Mouse (Mus musculus): ENCODE data around the gene BC049352. TPM values are rescaled to one million over a fixed set of nuclear protein-coding genes. Genes with fewer than 3 reads are reported as not detected.

The BC049352 gene
- not detected in 2 replicates for polyA plus RNA-seq (2012; ENCODE audit: insufficient read depth, insufficient read length, low replicate concordance, missing spikeins)

DNA sequence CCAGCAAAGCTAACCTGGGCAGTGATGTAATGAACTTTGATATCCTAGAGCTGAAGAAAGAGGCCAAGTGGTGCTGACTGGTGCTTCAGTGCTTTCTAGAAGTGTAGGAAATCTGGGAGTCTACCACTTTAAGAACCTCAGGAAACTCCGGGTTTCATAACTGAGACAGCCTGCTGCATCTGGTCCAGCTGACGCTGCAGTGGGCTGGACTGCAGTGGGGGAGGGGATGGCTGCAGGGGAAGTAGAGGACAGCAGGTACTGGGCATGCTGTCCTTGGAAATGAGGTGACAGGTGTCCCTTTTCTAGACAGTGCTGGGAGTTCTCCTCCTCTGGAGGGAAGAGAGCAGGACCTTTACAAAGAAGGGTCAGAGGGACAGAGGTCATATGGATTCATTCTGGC lies at the start of gene BC049352:
Gene BC049352, plus strand, starts transcription at position 238 of the 400 bp plus-strand sequence.
- peaks cover 8% of the 10 kb centered on the region for H3K4me1 ChIP-seq (ENCODE audit: control insufficient read depth, insufficient read depth, low read length)
- H3K4me3 ChIP-seq (ENCODE audit: insufficient read depth, low read depth, low read length), result no peak within 1 kb of the TSS
- WGBS, result 37% methylated on average over 2 of the region's 2 CpGs
- H3K27ac ChIP-seq (ENCODE audit: insufficient read depth, low read depth, low read length), result no peak within 1 kb of the TSS
- TF ChIP-seq POLR2A (IDR thresholded peaks at IDR 0.05; ENCODE audit: insufficient read depth, low read depth, low read length), result no peak
- no peak for TF ChIP-seq CTCF (IDR thresholded peaks at IDR 0.05; ENCODE audit: insufficient read depth, low read depth, low read length)

- no peak for TF ChIP-seq CTCF (IDR thresholded peaks at IDR 0.05; ENCODE audit: insufficient read depth, low read depth, low read length)
- TF ChIP-seq POLR2A (IDR thresholded peaks at IDR 0.05; ENCODE audit: insufficient read depth, low read depth, low read length), result no peak
- Histone ChIP-seq H3K4me1 (ENCODE audit: control insufficient read depth, insufficient read depth, low read length) (peaks cover 9% of the 10 kb centered on the region), H3K27ac (ENCODE audit: insufficient read depth, low read depth, low read length) (no peak overlapping the region), H3K4me3 (ENCODE audit: insufficient read depth, low read depth, low read length) (no peak overlapping the region)
- 31% methylated on average over 5 of the region's 5 CpGs for WGBS
Measured at GRCm38 (mm10) chr9:45133484-45134310, 48.1 kb upstream of the BC049352 start.

DNA sequence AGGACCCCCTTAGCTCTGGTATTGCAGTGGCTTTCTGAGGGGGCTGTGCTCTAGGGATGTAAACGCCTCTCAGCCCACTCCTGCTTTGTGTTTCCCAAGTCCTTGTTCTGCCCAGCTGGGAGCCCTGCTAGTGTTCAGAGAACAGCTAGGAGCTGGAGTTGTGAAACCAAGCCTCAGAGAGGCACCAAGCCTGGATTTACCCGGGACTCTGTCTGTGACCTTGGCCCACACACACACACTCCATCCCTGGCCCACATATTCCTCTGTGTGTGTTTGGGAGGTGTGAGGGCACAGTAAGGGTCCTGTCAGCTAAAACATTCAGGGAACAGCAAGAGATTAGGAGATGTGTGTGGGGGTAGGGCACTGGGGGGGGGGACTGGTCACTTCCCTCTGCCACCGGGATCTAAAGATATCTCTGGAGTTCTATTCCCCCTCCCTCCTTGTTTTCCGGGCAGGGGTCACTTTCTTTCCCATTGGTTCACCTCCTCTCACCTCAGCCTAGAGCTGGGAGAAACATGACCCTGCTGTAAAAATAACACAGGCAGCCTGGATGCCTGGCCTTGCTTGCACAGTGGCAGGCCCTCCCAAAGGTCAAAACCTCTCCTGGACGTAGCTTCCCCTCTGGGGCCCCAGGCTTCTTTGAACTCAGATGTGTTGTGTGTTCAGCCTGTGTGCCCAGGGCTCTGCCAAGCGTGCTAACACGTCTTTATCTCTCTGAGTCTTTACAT lies 45.2 kb upstream of the BC049352 start:
- H3K4me1 ChIP-seq (ENCODE audit: control insufficient read depth, insufficient read depth, low read length), result peaks cover 27% of the 10 kb centered on the region
- 40% methylated on average over 7 of the region's 7 CpGs for WGBS
- no peak overlapping the region for H3K4me3 ChIP-seq (ENCODE audit: insufficient read depth, low read depth, low read length)
- H3K27ac ChIP-seq (ENCODE audit: insufficient read depth, low read depth, low read length), result no peak overlapping the region
- TF ChIP-seq CTCF (IDR thresholded peaks at IDR 0.05; ENCODE audit: insufficient read depth, low read depth, low read length), result no peak
- no peak for TF ChIP-seq POLR2A (IDR thresholded peaks at IDR 0.05; ENCODE audit: insufficient read depth, low read depth, low read length)

DNA sequence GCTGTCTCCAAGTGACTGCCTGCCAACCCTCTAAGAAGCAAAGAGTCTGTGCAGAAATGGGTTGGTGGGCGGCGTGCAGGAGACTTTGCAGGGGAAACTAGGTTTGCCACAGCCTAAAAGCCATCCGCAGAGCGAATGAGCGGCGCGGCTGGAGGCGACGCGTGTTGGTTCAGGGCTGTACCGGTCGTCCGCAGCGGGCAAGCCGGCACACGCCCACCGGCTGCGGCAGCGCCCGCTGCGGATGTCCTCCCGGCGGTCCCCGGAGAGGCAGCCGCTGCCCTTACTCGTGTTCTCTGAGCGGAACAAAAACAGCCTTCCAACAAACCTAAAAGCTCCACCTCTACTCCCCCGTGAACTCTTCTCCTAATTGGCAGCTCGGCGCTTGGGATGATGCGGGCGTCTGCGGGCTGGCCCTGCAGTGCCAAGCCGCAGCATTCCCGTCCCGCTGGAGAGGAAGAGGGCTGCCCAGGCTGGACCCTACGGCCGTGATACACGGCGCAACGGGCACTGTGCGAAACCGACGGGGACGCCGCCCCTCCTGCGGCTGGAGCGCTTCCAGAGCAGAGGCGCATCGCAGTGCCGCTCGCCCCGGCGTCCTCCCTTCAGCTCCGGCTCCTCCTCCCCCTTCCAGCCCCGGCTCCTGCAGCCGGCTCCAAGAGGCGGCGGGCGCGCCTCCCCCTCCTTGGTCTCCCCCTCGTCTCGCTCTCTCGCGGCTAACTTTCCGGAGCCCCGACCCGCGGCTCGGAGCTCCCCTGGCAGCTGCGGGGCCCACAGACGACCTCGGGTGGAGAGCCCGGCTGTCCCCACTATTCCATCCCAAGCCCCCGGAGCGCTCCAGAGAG lies 43.4 kb upstream of the BC049352 start, which contains the start of gene Scn4b:
Gene Scn4b, plus strand, starts transcription at position 205 of the 842 bp plus-strand sequence.
- peak within 1 kb of the TSS; percentile 35 for H3K4me3 ChIP-seq (ENCODE audit: insufficient read depth, low read depth, low read length)

DNA sequence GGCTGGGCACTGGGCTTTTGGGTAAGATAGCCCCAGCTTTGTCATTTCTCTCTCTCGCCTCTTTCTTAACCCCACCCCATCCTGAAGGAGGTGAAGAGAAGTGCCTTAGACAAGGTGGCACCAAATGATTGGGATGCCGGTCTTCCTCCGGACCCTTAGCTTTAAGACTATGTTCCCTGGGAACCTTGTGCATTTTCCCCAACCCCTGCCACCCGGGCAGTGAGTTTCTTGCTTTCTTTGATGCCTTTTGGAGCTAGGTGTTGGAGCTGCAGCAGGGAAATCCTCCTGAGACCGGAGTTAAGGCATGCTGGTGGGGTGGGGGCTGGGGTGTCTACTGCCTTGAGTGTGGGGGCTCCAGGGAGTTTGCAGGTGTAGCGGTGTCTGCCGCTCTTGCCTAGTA lies 42.7 kb upstream of the BC049352 start:
- Histone ChIP-seq H3K27ac (ENCODE audit: insufficient read depth, low read depth, low read length) (no peak overlapping the region), H3K4me1 (ENCODE audit: control insufficient read depth, insufficient read depth, low read length) (peaks cover 28% of the 10 kb centered on the region), H3K4me3 (ENCODE audit: insufficient read depth, low read depth, low read length) (peak overlapping the region; percentile 35)
- TF ChIP-seq POLR2A (IDR thresholded peaks at IDR 0.05; ENCODE audit: insufficient read depth, low read depth, low read length) (no peak), CTCF (IDR thresholded peaks at IDR 0.05; ENCODE audit: insufficient read depth, low read depth, low read length) (no peak)
- 11% methylated on average over 7 of the region's 7 CpGs for WGBS

More for the DNA sequence above, 43.4 kb upstream of the BC049352 start, which contains the start of gene Scn4b:
- TF ChIP-seq CTCF (IDR thresholded peaks at IDR 0.05; ENCODE audit: insufficient read depth, low read depth, low read length), result no peak
- TF ChIP-seq POLR2A (IDR thresholded peaks at IDR 0.05; ENCODE audit: insufficient read depth, low read depth, low read length), result no peak
- Histone ChIP-seq H3K4me1 (ENCODE audit: control insufficient read depth, insufficient read depth, low read length) (peaks cover 28% of the 10 kb centered on the region), H3K27ac (ENCODE audit: insufficient read depth, low read depth, low read length) (no peak within 1 kb of the TSS)
- under 1% methylated on average over 74 of the region's 76 CpGs for WGBS

- 19% methylated on average over 7 of the region's 7 CpGs for WGBS
- Histone ChIP-seq H3K4me3 (ENCODE audit: insufficient read depth, low read depth, low read length) (no peak overlapping the region), H3K27ac (ENCODE audit: insufficient read depth, low read depth, low read length) (no peak overlapping the region), H3K4me1 (ENCODE audit: control insufficient read depth, insufficient read depth, low read length) (peaks cover 28% of the 10 kb centered on the region)
- no peak for TF ChIP-seq CTCF (IDR thresholded peaks at IDR 0.05; ENCODE audit: insufficient read depth, low read depth, low read length)
- TF ChIP-seq POLR2A (IDR thresholded peaks at IDR 0.05; ENCODE audit: insufficient read depth, low read depth, low read length), result no peak
Measured at GRCm38 (mm10) chr9:45140945-45141344, 40.9 kb upstream of the BC049352 start.

DNA sequence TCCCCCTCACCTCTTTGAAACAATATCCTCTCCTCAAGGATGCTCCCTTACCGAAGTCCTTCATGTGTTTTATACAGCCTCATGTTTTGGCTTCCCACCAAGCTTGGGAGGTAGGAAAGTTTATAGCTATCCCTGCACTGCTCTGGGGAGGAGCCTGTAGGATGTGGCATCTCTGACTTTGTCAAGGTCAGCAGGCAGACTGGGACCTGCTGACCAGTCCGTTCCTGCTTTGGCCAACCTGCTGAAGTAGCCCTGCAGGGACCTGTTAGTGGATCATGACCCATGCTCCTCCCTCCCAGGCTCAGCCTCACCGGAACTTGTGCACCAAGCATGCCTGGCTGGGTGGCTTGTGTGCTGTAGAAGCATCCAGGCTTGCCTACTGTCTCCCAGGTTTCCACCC lies 39.1 kb upstream of the BC049352 start:
- 50% methylated on average over 3 of the region's 3 CpGs for WGBS
- H3K4me1 ChIP-seq (ENCODE audit: control insufficient read depth, insufficient read depth, low read length), result peaks cover 28% of the 10 kb centered on the region
- no peak overlapping the region for H3K27ac ChIP-seq (ENCODE audit: insufficient read depth, low read depth, low read length)
- no peak for TF ChIP-seq POLR2A (IDR thresholded peaks at IDR 0.05; ENCODE audit: insufficient read depth, low read depth, low read length)
- no peak for TF ChIP-seq CTCF (IDR thresholded peaks at IDR 0.05; ENCODE audit: insufficient read depth, low read depth, low read length)
- H3K4me3 ChIP-seq (ENCODE audit: insufficient read depth, low read depth, low read length), result no peak overlapping the region

- no peak overlapping the region for H3K27ac ChIP-seq (ENCODE audit: insufficient read depth, low read depth, low read length)
- WGBS, result 5% methylated on average over 27 of the region's 27 CpGs
Measured at GRCm38 (mm10) chr9:45145533-45146266, 36.1 kb upstream of the BC049352 start.

More at GRCm38 (mm10) chr9:45145533-45146266, 36.1 kb upstream of the BC049352 start:
- Histone ChIP-seq H3K4me1 (ENCODE audit: control insufficient read depth, insufficient read depth, low read length) (peaks cover 7% of the 10 kb centered on the region), H3K4me3 (ENCODE audit: insufficient read depth, low read depth, low read length) (peak overlapping the region; percentile 6)
- TF ChIP-seq POLR2A (IDR thresholded peaks at IDR 0.05; ENCODE audit: insufficient read depth, low read depth, low read length) (no peak), CTCF (IDR thresholded peaks at IDR 0.05; ENCODE audit: insufficient read depth, low read depth, low read length) (no peak)

Measured in olfactory bulb, adult 2 months (tissue).